Mouse (Mus musculus): ENCODE results near the gene Olfr1369-ps1. TPM values are rescaled to one million over a fixed set of nuclear protein-coding genes. Genes with fewer than 3 reads are reported as not detected.

Gene Olfr1369-ps1
- polyA plus RNA-seq, 1 experiment from 2014 or later: not detected

GRCm38 (mm10) chr13:21166936-21167909 lies 55.9 kb downstream of the Olfr1369-ps1 start:
- peak; percentile 95 for DNase-seq (ENCODE audit: low spot score)
- WGBS: under 1% methylated on average over 27 of the region's 27 CpGs
- H3K27me3 ChIP-seq (ENCODE audit: control insufficient read depth, insufficient read depth, low read length): peaks cover 4% of the 10 kb centered on the region; the same call in 1 of the 2 replicates
- no peak overlapping the region for H3K27ac ChIP-seq
- peak; percentile 52 for ATAC-seq (ENCODE audit: low FRiP score)
- peak overlapping the region; percentile 44 for H3K4me3 ChIP-seq (replicated peaks; ENCODE audit: low read length)
- H3K9me3 ChIP-seq (ENCODE audit: control insufficient read depth, low read length): no peaks in the 10 kb centered on the region
- H3K4me2 ChIP-seq (replicated peaks): peak overlapping the region; percentile 80
- peak overlapping the region; percentile 31 for H3K9ac ChIP-seq
- no peaks in the 10 kb centered on the region for H3K36me3 ChIP-seq (replicated peaks; ENCODE audit: control insufficient read depth, insufficient read depth)
- peaks cover 12% of the 10 kb centered on the region for H3K4me1 ChIP-seq (replicated peaks; ENCODE audit: control insufficient read depth, insufficient read depth, low read length)

DNA sequence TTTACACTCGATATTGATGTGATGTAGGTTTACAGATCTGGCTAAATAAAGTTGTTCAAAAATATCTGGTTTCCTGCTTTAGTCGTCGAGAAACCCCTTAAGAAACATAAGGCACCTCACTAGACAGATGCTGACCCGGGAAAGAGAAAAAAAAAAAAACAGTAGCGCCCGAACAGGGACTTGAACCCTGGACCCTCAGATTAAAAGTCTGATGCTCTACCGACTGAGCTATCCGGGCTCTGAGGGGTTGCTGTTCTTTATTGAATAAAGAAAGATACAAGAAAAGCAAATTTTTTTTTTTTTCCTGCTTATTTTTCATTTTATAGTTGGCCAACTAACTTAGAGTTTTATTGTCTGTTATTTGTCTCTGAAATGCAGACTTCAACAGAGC lies 56.6 kb downstream of the Olfr1369-ps1 start:
- Histone ChIP-seq H3K36me3 (replicated peaks; ENCODE audit: control insufficient read depth, insufficient read depth) (no peaks in the 10 kb centered on the region), H3K9me3 (ENCODE audit: control insufficient read depth, low read length) (no peaks in the 10 kb centered on the region), H3K27ac (no peak overlapping the region), H3K4me2 (replicated peaks) (peak overlapping the region; percentile 80), H3K4me1 (replicated peaks; ENCODE audit: control insufficient read depth, insufficient read depth, low read length) (peaks cover 12% of the 10 kb centered on the region), H3K4me3 (replicated peaks; ENCODE audit: low read length) (peak overlapping the region; percentile 44), H3K9ac (peak overlapping the region; percentile 50; the same call in 1 of the 2 replicates), H3K27me3 (ENCODE audit: control insufficient read depth, insufficient read depth, low read length) (peaks cover 4% of the 10 kb centered on the region; the same call in 1 of the 2 replicates)
- WGBS: 0% methylated on average over 8 of the region's 8 CpGs
- DNase-seq (ENCODE audit: low spot score) (peak; percentile 76), ATAC-seq (ENCODE audit: low FRiP score) (peak; percentile 28)

DNA sequence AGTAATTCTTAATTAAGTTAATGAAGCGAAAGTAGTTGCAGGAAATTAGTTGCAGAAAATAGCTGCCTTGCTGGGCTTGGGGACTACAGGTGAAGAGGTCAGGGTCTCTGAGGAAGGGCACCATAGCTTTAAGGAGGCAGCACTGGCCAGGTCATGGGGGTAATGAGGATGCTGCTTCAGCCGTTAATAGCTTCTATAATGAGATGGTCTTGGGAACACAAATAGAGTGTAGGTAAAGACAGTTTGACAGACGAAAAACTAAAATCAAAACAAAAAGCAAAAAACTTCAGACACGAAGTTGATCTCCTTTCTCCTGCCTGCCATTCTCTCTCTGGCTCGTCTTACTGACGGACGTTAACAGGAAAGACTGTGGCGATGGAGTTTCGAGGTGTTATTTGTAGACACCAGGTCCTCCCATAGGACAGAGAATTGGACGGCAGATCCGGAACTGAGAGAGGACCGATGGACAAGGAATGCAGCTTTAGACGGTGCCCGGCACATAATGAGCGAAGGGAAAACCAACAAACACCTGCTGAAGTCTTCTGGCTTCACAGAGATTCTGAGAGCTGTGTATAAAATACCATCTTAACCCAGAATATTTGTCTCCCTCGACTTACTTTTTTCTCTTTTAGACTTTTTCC lies 57.2 kb downstream of the Olfr1369-ps1 start:
- peak overlapping the region; percentile 50 for H3K9ac ChIP-seq
- DNase-seq (ENCODE audit: low spot score): peak; percentile 35
- peak overlapping the region; percentile 44 for H3K4me3 ChIP-seq (replicated peaks; ENCODE audit: low read length)
- no peak overlapping the region for H3K27ac ChIP-seq
- peak overlapping the region; percentile 80 for H3K4me2 ChIP-seq (replicated peaks)
- peaks cover 4% of the 10 kb centered on the region; the same call in 1 of the 2 replicates for H3K27me3 ChIP-seq (ENCODE audit: control insufficient read depth, insufficient read depth, low read length)
- peaks cover 16% of the 10 kb centered on the region for H3K4me1 ChIP-seq (replicated peaks; ENCODE audit: control insufficient read depth, insufficient read depth, low read length)
- ATAC-seq (ENCODE audit: low FRiP score): no peak
- under 1% methylated on average over 16 of the region's 16 CpGs for WGBS
- no peaks in the 10 kb centered on the region for H3K9me3 ChIP-seq (ENCODE audit: control insufficient read depth, low read length)
- no peaks in the 10 kb centered on the region for H3K36me3 ChIP-seq (replicated peaks; ENCODE audit: control insufficient read depth, insufficient read depth)

Other genes with a start within 250 kb of the Olfr1369-ps1 start
- gene Olfr1370, start 36.5 kb upstream of the Olfr1369-ps1 start, polyA plus RNA-seq (2014; fragmentation: Nextera tagmentation; extraction: Ambion mirVana): not detected in 2 replicates
- not detected in 2 replicates for gene Olfr263, start 18.2 kb downstream of the Olfr1369-ps1 start, polyA plus RNA-seq (2014; fragmentation: Nextera tagmentation; extraction: Ambion mirVana)
- not detected in 2 replicates for gene Olfr1368, start 34.4 kb downstream of the Olfr1369-ps1 start, polyA plus RNA-seq (2014; fragmentation: Nextera tagmentation; extraction: Ambion mirVana)
- gene Trim27, start 68.0 kb downstream of the Olfr1369-ps1 start, polyA plus RNA-seq (2014; fragmentation: Nextera tagmentation; extraction: Ambion mirVana): 75.5 and 87.8 TPM in 2 replicates
- gene Gpx5, start 181.2 kb downstream of the Olfr1369-ps1 start, polyA plus RNA-seq (2014; fragmentation: Nextera tagmentation; extraction: Ambion mirVana): not detected in 2 replicates
- 0.15 TPM in 1 of 2 replicates, not detected in the other for gene Gpx6, start 200.6 kb downstream of the Olfr1369-ps1 start, polyA plus RNA-seq (2014; fragmentation: Nextera tagmentation; extraction: Ambion mirVana)
- gene Olfr1367, start 235.4 kb downstream of the Olfr1369-ps1 start, polyA plus RNA-seq (2014; fragmentation: Nextera tagmentation; extraction: Ambion mirVana): not detected in 2 replicates